Mouse (Mus musculus) hindbrain, embryonic 16.5 days (tissue): Measurements from ENCODE around the gene Agpat3. TPM values are rescaled to one million over a fixed set of nuclear protein-coding genes. Genes with fewer than 3 reads are reported as not detected.
A peak's percentile ranks its signal among the peaks of the same experiment; 100 is the strongest.

ENCODE experiments used
- ATAC-seq: fragments of 200-750 bp; cut with Nextera tagmentation; 2 replicates; pipeline ENCODE4 v1.8.0; 2017; ENCODE audit warnings: moderate TSS enrichment, moderate library complexity
- H3K27ac ChIP-seq: fragments of 300-500 bp; sonication (generic); 2 replicates; pipeline ENCODE4 v1.5.1; 2014; ENCODE audit warnings: low read depth, mild to moderate bottlenecking, control low read depth, low read length, moderate library complexity
- H3K27me3 ChIP-seq: fragments of 300-500 bp; sonication (generic); replicated peaks from 2 replicates; pipeline ENCODE4 v1.6.1; 2014; ENCODE audit warnings: low read length; ENCODE audit not compliant: control insufficient read depth, insufficient read depth
- H3K36me3 ChIP-seq: fragments of 300-500 bp; sonication (generic); 2 replicates; pipeline ENCODE4 v1.6.1; 2014; ENCODE audit warnings: mild to moderate bottlenecking, low read length, moderate library complexity, mixed read lengths; ENCODE audit not compliant: control insufficient read depth, insufficient read depth
- H3K4me1 ChIP-seq: fragments of 300-500 bp; sonication (generic); 2 replicates; pipeline ENCODE4 v1.6.1; 2014; ENCODE audit warnings: low read depth, low read length; ENCODE audit not compliant: control insufficient read depth, insufficient read depth
- H3K4me2 ChIP-seq: fragments of 300-500 bp; sonication (generic); 2 replicates; pipeline ENCODE4 v1.6.1; 2014; ENCODE audit warnings: mild to moderate bottlenecking, low read length, control low read depth, moderate library complexity
- H3K4me3 ChIP-seq: fragments of 300-500 bp; sonication (generic); 2 replicates; pipeline ENCODE4 v1.5.1; 2014; ENCODE audit warnings: mild to moderate bottlenecking, low read length, control low read depth, moderate library complexity
- H3K9ac ChIP-seq: fragments of 300-500 bp; sonication (generic); 2 replicates; pipeline ENCODE4 v1.6.1; 2014; ENCODE audit warnings: low read depth, mild to moderate bottlenecking, control low read depth, low read length, moderate library complexity
- H3K9me3 ChIP-seq: fragments of 300-500 bp; sonication (generic); 2 replicates; pipeline ENCODE4 v1.6.1; 2014; ENCODE audit warnings: mild to moderate bottlenecking, low read length, moderate library complexity; ENCODE audit not compliant: control insufficient read depth
- WGBS: fragments of 180-500 bp; shearing (Covaris S2); extraction: QIAGEN DNeasy Blood & Tissue Kit; methylation state at CpG from one replicate; pipeline ENCODE4 v1.1.7; 2014; 5-methylcytosine and 5-hydroxymethylcytosine counted together
- polyA plus RNA-seq: library from polyadenylated mRNA; unstranded; fragments of >200 nt; fragmentation: Nextera tagmentation; extraction: Ambion mirVana; gene quantifications from 2 replicates; pipeline ENCODE4 v1.2.1, GENCODE M21; 2015

Agpat3 gene
- polyA plus RNA-seq, 1 experiment from 2014 or later: 44.0 TPM

DNA sequence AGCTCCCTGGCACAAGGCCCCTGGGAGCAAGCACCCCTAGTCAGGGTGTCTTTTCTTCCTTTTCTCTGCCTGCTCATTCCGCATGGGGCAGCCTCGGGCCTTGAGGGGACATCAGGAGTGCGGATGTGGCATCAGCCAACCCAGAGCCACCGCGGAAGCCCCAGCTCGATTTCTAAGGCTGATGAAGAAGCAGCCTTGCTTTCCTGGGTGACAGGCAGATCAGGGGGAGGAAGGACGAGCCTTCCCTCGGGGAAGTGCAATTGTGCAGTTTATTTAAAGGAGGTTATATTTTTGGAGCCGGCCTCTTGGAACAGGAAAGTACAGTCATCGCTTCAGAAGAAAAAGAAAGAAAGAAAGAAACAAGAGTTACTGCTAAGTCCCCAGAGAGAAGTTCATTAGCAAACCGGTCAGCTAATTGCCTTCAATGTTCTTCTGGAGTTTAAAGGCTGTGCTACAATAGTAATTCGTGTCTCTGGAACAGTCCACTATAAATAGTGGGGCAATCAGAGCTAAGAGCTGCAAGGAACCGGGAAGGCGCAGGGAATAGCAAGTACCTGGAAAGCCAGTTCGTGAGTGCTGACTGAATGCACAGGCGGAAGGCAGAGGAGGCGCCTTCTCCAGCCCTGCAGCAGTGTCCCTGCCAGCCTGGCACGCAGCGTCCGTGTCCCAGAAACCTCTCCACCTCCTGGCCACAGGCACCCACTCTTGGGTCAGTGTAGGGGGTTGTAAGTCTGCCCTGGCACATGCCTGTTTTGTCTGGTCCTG lies 36.1 kb upstream of the Agpat3 start:
- peak; percentile 81 for ATAC-seq
- Histone ChIP-seq H3K9me3 (no peaks in the 10 kb centered on the region), H3K4me1 (no peaks in the 10 kb centered on the region; the same call in 1 of the 2 replicates), H3K36me3 (no peaks in the 10 kb centered on the region), H3K4me3 (no peak overlapping the region), H3K4me2 (no peak overlapping the region), H3K9ac (no peak overlapping the region), H3K27ac (peak overlapping the region; percentile 20; the same call in 1 of the 2 replicates), H3K27me3 (peaks cover 15% of the 10 kb centered on the region)
- 56% methylated on average over 17 of the region's 20 CpGs for WGBS

DNA sequence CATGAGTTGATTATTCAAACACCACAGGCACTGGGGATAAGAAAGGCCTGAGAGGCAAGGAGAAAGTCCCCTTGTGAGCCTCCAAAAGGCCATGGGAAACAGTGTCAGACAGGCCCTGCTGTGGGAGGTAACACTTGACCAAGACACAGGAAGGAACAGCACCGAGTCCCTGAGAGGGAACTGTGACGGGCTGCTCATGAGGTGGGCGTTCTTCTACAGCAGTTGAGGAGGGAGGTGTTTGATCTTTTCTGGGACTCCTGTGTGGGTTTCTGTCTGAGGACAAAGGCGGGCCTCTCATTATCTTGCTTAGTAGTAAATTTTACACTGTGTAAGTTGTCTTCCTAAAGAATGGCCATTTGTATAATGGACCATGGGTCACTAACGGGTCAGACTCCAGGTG lies 33.2 kb upstream of the Agpat3 start:
- H3K36me3 ChIP-seq: no peaks in the 10 kb centered on the region
- no peaks in the 10 kb centered on the region for H3K4me1 ChIP-seq
- H3K9ac ChIP-seq: no peak overlapping the region
- H3K4me3 ChIP-seq: no peak overlapping the region
- ATAC-seq: no peak
- H3K27me3 ChIP-seq: peaks cover 2% of the 10 kb centered on the region; the same call in 1 of the 2 replicates
- no peak overlapping the region for H3K27ac ChIP-seq
- no peaks in the 10 kb centered on the region for H3K9me3 ChIP-seq
- 58% methylated on average over 5 of the region's 5 CpGs for WGBS
- no peak overlapping the region for H3K4me2 ChIP-seq

DNA sequence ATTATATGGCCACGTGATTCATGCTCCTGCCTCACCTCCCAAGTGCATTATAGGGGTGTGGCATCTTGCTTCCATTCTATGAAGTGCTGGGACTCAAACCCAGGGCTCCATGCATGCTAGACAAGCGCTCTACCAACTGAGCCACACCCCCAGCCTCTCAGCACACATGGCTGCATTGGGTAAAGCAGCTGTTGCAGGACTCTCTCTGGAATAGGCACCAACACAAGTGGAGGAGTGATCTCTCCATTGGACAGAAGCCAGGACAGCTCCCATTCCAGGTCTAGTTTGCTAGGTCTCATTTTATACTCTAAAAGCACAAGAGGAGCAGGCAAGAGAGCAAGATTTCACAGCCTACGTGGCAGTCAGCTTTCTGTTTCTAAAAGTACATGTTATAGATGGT lies 31.3 kb upstream of the Agpat3 start:
- no peak overlapping the region for H3K4me3 ChIP-seq
- H3K36me3 ChIP-seq: no peaks in the 10 kb centered on the region
- no peaks in the 10 kb centered on the region for H3K4me1 ChIP-seq
- 78% methylated on average over 3 of the region's 3 CpGs for WGBS
- H3K27me3 ChIP-seq: no peaks in the 10 kb centered on the region
- no peak overlapping the region for H3K27ac ChIP-seq
- no peak for ATAC-seq
- H3K9me3 ChIP-seq: no peaks in the 10 kb centered on the region
- no peak overlapping the region for H3K4me2 ChIP-seq
- no peak overlapping the region for H3K9ac ChIP-seq

DNA sequence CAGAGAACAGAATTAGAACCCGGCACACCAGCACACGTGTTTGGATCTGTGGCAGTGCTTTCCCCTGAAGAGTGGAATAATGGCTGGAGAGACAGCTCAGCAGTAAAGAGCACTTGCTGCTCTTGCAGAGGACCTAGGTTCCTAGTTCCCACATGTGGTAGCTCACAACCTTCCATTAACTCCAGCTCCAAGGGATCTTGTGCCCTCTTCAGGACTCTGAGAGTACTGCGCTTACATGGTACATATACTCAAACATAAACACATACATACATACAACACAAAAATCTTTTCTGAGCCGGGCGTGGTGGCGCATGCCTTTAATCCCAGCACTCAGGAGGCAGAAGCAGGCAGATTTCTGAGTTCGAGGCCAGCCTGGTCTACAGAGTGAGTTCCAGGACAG lies 26.2 kb upstream of the Agpat3 start:
- H3K4me1 ChIP-seq: no peaks in the 10 kb centered on the region
- H3K27ac ChIP-seq: no peak overlapping the region
- WGBS: 97% methylated on average over 6 of the region's 7 CpGs
- H3K9me3 ChIP-seq: 0 out of 2 replicates have a peak, but pooled peaks cover 2% of the 10 kb centered on the region
- no peaks in the 10 kb centered on the region for H3K36me3 ChIP-seq
- ATAC-seq: no peak
- no peaks in the 10 kb centered on the region for H3K27me3 ChIP-seq
- H3K4me3 ChIP-seq: no peak overlapping the region
- H3K9ac ChIP-seq: no peak overlapping the region
- no peak overlapping the region for H3K4me2 ChIP-seq

DNA sequence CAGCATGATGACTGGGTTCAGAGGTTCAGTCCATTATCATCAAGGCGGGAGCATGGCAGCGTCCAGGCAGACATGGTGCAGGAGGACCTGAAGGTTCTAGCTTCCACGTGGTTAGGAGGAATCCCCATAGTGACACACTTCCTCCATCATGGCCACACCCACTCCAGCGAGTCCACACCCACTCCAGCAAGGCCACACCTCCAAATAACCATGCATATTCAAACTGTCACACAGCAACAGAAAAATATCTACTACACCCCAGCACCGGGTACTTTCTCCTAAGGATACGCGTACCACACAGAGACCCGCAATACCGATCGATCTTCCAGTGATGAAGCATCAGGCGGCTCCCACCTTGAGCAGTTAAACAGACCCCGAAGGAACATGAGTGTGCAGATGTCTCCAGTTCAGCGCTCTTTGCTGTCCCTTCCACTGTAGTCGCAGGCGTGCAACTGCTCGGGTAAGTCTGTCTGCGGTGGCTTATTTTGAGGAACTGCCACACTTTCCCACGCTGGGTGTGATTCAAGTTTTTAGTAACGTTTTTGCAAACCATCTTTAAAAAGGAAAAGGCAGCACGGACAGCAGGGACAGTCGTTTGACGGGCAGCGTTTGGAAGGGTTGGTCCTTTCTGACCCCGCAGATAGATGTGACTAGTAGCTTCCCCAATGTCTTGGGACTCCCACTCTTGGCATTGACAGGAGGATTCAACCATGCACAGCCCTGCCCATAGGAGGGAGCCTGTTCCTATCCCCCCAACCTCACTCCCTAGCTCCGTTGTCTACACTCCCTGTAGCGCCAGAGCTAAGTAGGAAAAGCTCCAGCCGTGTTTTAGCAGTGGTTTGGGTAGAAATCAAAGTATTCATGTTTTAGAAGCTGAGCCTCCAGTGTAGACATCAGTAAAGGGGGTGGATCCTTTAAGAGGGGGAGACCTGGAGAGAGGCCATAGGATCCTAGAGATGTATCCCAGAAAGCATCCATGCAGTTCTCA lies 20.7 kb upstream of the Agpat3 start:
- Histone ChIP-seq H3K4me2 (no peak overlapping the region), H3K4me1 (no peaks in the 10 kb centered on the region), H3K36me3 (no peaks in the 10 kb centered on the region), H3K4me3 (no peak overlapping the region), H3K9ac (no peak overlapping the region), H3K27ac (no peak overlapping the region), H3K27me3 (no peaks in the 10 kb centered on the region), H3K9me3 (no peaks in the 10 kb centered on the region)
- ATAC-seq: no peak
- WGBS: 70% methylated on average over 27 of the region's 27 CpGs

DNA sequence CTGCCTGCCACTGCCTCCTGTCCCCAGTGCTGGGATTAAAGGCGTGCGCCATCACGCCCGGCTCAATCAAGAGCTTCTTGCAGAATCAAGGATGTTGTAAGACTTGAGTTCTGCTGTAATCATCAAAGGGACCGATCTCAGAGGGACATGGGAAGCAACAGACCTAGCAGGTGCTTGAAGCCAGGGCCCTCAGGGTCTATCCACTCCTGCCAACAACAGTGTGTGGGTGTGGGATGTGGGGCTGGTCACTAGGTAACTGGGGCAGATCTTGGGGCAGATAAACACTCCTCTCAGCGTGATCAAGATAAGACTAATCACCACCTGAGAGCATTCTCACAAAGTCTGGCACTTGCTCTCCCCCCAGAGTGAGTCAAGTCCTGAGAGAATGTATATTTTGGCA lies 19.5 kb upstream of the Agpat3 start:
- Histone ChIP-seq H3K36me3 (no peaks in the 10 kb centered on the region), H3K27ac (no peak overlapping the region)

DNA sequence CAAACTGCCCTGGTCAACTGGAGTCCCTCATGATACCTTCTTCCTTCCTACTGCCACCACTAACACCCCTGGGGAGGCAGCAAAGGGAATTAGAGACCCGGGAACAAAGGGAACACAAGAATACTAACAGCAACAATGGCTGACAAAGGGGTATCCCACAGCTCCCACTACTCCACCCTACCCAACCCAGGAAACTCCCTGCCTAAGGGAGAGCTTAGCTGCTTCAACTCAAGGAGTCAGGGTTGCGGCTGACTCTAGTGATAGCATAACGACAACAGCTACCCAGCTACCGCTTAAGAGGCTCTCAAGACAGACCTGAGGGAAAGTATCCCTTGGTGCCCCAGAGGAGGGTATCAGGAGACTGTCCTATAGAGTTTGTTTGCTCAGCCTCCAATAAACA lies 15.3 kb upstream of the Agpat3 start:
- Histone ChIP-seq H3K4me3 (no peak overlapping the region), H3K4me1 (no peaks in the 10 kb centered on the region), H3K36me3 (no peaks in the 10 kb centered on the region), H3K27me3 (no peaks in the 10 kb centered on the region), H3K9me3 (no peaks in the 10 kb centered on the region), H3K4me2 (no peak overlapping the region), H3K9ac (no peak overlapping the region), H3K27ac (no peak overlapping the region)
- 45% methylated on average over 4 of the region's 4 CpGs for WGBS
- ATAC-seq: no peak

More for the DNA sequence above, 19.5 kb upstream of the Agpat3 start:
- H3K9ac ChIP-seq: no peak overlapping the region
- H3K4me3 ChIP-seq: no peak overlapping the region
- H3K4me2 ChIP-seq: no peak overlapping the region
- H3K4me1 ChIP-seq: no peaks in the 10 kb centered on the region
- no peaks in the 10 kb centered on the region for H3K9me3 ChIP-seq
- 85% methylated on average over 6 of the region's 6 CpGs for WGBS
- no peak for ATAC-seq
- H3K27me3 ChIP-seq: no peaks in the 10 kb centered on the region

DNA sequence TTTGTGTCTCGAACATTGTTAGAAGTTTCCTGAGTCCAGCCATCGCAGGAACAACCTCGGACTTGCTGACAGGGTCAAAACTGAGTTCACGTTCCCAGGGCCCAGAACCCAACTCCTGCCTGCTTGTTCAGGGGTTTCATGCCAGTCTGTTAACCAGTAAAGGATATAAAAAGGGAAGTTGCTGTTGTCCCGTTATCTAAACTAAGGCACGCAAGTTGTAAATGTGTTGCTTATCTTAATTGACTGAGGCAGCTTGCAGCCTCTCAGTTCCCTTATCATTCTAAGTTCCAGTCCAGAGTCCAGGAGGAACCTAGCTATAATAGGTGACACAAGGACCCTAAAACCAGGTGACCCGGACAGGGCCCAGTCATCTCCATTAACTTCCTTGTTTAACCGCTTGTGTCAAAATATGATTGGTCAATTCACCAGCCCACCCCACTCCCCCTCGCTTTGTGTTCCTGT lies 14.6 kb upstream of the Agpat3 start:
- Histone ChIP-seq H3K27me3 (no peaks in the 10 kb centered on the region), H3K4me3 (no peak overlapping the region), H3K27ac (no peak overlapping the region), H3K4me2 (no peak overlapping the region), H3K9ac (no peak overlapping the region), H3K4me1 (no peaks in the 10 kb centered on the region), H3K36me3 (no peaks in the 10 kb centered on the region), H3K9me3 (no peaks in the 10 kb centered on the region)
- WGBS: 75% methylated on average over 9 of the region's 9 CpGs
- ATAC-seq: no peak
